Mouse (Mus musculus): Measurements from ENCODE around the gene Psmc5.

Psmc5 gene

DNA sequence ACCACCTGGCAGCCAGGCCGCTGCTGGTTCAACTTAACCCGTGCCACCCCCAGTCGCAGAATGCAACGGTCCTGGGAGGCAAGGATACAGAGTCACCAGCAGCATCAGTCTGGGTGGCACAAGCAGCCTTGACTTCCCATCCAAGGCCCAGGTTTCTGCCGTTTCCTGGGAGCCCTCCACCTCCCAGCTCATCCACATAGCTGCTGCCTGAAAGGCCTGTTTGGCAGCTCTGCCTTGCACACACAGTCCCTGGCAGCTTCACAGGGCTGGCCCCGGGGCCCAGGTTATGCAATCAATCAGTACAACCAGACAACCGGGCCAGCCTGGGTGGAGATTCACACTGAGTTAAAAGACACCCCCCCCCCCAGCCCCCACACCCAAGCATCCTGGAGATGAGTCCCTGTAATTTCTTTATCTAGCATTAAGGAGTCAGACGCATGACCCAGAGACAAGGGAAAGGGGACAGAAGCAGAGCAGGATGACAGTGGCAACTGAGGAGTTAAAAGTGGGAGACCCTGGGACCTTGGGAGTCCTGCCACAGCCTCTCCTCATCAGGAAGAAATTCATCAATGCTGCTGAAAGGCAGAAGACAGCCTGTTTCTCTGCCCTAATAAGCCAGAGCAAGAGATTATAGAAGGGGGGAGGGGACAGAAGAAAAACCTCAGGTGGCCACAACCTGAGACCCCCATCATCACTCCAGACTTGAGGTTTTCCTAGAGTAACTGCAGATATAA, 12.5 kb downstream of the Psmc5 start:
- DNase-seq (ENCODE audit: low spot score), result peak; percentile 77

DNA sequence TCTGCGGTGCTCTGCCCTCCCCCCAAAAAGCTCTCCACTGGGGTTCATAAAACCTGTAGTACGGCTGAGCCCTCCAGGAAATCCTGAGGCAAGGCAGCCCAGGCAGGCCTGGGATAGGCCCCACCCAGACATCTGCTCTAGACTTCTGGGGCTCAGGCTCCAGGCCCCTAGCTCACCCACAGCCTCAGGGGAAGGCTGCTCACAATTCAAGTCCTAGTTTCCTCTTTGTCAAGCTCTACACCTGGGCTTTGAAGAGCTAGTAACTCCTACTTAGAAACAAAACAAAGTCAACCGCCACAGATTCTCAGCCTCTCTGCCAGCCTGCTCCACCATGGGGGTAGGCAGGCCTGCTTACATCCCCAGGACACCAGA, 13.1 kb downstream of the Psmc5 start:
- no peak for DNase-seq (ENCODE audit: low spot score)

DNA sequence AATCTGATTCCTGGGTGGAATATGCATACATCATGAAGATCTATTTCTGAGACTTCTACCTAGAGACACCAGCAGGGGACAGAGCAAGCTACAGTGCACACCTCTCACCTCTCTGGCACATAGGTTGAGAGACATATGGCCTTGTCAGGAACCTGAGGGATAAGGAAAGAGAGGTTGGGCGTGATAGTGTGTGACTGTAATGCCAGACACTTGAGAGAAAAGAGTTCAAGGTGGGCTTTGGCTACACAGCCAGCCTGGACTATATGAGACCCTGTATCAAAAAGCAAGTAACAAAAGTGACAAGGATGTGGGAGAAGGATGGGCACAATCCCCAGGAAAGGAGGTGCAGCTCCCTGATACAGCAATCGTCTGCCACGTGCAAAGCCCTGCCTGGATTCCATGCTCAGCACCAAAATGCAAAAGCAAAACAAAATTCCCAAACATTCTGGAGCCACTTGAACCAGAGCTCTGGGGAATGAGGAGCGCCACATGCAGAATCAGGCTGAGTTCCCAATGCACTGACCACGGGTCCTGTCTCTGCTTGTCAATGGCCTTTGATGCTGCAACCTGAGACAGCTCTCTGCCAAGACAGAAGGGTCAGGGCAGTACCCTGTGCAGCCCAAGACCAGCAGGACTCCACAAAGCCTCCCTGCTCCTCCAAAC, 15.3 kb downstream of the Psmc5 start:
- DNase-seq (ENCODE audit: low spot score), result no peak

DNA sequence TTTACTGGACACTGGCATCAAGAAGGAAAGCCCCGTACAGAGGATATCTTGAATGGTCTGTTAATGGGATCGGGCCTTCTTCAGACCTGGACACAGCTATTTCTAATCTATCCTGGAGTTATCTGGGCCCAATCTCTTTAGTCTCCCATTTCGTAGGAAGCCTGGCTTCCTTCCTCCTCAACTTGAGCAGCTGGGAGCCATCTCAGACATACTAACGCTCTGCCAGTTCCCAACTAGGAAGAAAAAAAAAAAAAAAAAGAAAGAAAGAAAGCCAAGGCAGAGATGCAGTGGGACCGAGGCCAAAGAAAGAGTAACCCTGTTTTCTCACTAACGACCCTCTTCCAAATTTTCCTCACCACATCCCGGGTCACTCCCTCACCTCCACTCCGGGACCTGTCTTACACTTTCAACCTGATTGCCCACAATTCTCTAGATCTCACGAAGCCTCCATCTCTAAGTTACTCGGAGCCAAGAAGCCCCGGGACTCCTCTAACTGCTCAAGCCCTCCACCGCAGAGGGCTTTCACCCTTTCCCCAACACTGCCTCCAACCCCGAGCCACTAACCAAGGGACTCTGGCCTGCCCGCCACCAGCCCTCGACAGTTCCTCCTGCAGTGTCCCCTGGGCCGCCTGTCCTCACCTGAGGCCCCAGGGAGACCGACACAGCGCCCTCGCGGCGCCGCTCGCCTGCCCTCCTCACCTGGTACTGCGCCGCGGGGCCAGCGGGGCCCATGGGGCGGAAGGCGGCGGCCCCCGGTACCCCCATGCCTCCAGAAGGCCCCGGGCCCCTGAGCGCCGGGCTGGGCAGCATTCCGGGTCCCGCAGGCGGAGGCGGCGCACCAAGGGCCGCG, 16.1 kb downstream of the Psmc5 start:
- no peak for DNase-seq (ENCODE audit: low spot score)

DNA sequence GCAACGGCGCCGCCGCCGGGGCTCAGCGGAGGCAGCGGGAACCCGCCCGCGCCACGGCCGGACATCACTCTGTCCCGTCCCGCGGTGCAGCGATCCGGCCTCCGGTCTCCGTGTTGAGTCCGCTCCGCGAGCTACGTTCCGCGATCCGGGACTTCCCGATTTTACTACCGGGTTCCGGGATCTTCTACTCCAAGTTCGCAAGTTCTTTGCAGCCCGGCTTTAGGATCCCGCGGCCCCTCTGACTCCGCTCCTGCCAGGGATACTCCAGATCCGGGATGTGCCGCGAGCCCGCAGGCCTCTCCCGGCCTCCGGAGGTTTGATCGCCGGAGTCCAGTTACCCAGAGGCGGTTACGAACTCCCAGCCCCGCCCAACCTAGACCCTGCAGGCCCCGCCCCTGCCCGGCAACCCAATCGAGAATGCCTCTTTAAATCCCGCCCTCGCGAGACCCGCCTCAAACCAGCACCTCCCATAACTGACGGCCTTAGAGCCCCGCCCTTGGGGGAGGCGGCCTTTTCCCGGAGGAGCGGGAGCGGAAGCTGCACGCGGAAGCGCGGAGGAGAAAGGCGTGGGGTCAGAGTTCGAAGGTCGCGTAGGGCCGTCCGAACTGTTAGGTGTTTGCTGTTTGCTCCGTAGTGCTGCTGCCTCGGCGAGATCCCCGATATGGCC, 16.8 kb downstream of the Psmc5 start, which contains the start of gene Smarcd2:
Smarcd2 (minus strand) TSS at position 329 of the 667 bp plus-strand sequence.
- DNase-seq (ENCODE audit: low spot score), result peak; percentile 99

DNA sequence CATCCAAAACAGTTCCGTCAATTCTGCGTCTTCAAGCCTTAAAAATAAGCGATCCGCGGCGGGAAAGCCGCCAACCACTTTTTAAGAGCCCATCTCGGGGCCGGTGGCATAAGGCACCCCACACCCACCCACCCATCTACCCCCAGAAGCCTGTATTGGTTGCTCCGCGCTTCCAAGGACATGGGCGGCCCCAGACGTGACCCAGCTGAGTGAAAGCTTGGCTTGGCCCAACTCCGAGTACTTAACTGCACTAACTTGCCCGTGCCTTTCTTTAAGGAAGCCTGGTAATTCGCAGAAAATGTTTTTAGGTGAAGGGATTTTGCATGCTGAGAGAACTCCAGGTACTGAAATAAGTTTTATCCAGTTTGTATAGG, 17.3 kb downstream of the Psmc5 start:
- DNase-seq (ENCODE audit: low spot score), result no peak

DNA sequence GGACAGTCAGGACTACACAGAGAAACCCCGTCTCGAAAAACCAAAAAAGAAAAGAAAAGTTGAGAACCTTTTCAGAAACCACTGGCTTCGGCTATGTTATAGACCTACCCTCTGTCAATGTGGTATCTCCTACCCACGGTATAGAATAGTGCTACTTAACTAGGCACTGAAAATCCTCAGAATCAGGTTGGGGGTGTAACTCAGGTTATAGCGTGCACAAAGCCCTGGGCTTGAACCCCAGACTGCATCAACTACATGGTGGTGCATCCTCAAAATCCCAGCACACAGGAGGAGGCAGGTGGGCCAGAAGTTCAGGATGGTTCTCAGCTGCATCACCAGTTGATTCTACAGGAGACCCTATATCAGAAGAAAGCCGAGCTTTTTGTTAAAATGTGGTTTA, 17.9 kb downstream of the Psmc5 start:
- DNase-seq (ENCODE audit: low spot score), result no peak

DNA sequence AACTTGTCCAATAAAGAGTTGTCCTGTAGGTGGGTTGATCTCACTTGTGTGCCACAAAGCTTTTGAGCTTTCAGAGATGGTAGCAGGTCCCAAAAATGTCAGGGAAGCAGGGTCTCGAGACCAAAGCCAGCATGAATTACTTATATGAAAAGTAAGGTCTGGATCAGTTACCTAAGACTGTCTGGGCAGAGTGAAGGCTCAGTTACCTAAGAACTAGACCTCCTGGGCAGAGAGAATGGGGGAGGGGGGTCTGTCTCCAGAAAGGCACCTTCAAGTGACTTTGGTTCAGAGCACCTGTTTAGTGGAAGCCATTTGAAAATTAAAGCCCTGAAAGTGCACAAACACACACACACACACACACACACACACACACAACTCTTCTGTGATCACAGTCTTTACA, 18.4 kb downstream of the Psmc5 start:
- no peak for DNase-seq (ENCODE audit: low spot score)

DNA sequence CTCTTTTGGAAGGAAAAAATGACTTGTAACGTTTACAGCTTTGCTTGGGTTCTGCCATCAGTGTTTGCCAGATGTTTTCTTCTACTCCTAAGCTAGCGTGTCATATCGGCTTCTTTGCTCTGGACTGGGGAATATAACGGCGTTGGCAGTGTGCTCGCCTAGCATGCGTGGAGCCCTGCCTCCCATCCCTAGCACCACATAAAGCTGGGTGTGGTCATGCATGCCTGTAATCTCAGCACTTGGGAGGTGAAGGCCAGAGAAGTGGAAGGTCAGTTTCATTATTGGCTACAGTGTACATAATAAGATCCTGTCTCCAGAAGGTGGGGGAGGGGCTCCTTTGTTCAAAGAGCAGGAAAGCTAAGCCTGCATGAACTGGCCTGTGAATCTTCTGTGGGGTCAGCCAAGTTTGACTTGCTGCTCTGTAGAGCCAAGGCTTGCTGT, 19.0 kb downstream of the Psmc5 start:
- DNase-seq (ENCODE audit: low spot score), result no peak

DNA sequence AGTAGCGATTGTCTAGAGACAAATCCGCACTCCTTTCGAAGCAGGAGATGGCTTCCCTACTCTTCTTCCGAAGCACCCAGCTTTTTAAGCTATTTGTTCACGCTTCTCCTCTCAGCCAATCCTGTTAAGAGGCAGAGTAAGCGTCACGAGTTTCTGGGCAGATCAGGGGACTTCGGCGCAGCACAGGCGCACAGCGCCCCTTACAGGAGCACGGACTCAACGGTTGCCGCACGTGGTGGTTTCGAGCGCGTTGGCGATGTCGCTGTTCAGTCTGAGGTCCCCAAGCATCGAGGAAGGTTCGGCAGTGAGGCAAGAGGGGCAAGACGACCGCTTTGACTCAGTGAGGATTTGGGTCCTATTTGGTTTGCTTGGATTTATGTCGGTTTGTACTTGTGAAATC, 20.5 kb downstream of the Psmc5 start, which contains the start of gene Tcam1:
Tcam1 (plus strand) TSS at position 219 of the 400 bp plus-strand sequence.
- DNase-seq (ENCODE audit: low spot score), result peak; percentile 97

DNA sequence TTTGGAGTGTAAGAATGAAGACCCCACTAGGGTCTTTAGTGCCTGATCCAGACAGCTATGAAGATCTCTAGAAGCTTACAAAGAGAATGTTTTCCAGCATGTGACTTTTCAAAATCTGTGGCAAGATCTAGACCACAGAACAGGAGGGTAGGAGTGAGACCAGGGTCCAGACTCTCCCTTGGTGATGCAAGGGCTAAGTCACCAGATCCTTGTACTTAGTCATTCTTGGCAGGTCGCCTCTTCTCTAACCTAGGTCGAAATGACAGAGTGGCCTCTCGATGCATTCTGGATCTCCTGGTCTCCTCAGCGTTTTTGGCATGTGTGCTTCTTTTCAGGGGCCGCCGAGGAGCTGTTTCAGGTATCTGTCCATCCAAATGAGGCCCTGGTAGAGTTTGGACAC, 26.5 kb downstream of the Psmc5 start:
- DNase-seq (ENCODE audit: low spot score), result no peak

DNA sequence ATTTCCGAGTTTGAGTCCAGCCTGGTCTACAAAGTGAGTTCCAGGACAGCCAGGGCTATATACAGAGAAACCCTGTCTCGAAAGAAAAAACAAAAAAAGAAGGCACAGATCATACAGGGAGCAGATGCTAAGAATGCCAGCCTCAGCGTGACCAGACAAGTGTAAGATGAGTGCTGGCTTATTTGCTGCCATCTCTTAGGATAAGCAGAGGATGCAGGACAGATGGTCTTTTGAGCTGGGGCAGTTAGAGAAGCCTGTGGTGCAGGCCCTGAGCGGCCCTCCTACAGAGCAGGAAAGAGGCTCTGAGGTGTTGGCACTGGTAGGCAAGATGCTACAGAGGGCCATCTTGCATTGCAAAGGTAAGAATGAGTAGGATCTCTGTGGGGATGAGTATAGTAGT, 27.4 kb downstream of the Psmc5 start:
- DNase-seq (ENCODE audit: low spot score), result no peak

DNA sequence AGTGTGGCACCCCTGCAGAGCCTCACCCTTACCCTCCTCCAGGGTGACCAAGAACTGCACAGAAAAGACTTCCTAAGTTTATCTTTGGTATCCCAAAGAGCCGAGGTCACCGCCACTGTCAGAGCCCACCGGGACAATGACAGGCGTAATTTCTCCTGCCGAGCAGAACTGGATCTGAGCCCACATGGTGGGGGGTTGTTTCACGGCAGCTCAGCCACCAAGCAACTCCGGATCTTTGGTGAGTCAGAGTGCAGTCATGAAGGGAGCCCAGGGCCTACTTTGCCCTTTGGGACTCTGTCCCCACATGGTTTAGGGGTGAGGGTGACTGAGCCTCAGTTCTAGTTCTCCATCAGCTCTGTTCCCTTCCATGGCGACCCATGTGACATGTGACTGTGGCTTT, 28.2 kb downstream of the Psmc5 start:
- no peak for DNase-seq (ENCODE audit: low spot score)

DNA sequence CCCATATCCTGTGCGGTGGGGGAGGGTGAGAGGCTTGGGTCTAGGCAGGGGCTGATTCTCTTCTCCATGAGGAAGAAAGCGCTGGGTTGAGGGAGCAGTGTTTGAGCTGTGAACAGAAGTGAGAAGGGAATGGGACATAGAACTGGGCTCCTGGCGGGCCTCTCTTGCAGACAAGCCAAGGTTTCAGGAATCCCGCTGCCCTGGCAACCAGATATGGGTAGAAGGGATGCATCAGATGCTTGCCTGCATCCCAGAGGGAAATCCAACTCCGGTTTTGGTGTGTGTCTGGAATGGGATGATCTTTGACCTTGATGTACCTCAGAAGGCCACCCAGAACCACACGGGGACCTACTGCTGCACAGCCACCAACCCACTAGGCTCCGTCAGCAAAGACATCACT, 30.3 kb downstream of the Psmc5 start:
- no peak for DNase-seq (ENCODE audit: low spot score)

DNA sequence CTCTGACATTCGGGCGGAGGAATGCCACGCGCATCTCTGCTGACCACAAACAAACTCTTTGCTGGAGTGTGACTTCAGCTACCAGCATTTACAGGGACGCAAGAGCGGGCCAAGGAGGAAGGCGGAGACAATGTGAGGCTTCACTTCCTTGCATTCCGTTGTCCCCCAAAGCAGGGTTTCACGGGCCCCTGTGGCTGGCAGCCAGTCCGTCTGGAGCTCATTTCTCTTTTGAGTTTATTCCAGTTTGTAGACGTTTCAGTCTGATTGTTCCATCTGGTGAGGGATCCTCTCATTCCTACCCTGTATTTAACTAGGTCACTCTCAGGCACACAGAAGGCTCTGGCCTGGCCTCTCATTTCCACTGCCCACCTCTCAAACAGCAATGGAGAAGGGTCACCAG, 31.0 kb downstream of the Psmc5 start:
- no peak for DNase-seq (ENCODE audit: low spot score)

DNA sequence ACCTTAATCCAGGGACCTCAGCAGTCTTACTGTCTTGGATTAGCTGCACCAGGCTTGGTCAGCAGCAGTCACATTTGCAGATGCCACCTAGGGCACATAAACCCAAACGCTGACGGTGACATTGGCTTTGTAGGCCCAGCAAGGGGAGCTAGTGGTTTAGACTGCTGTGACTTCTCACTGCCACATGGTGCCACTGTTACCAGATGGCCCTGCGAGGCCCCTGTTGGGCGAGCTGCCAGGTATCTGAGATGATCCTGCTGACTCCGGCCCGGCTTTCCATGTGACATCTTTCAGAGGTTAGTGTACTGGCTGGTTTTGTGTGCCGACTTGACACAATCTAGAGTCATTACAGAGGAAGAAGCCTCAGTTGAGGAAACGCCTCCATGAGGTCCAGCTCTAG, 33.4 kb downstream of the Psmc5 start:
- DNase-seq (ENCODE audit: low spot score), result no peak

DNA sequence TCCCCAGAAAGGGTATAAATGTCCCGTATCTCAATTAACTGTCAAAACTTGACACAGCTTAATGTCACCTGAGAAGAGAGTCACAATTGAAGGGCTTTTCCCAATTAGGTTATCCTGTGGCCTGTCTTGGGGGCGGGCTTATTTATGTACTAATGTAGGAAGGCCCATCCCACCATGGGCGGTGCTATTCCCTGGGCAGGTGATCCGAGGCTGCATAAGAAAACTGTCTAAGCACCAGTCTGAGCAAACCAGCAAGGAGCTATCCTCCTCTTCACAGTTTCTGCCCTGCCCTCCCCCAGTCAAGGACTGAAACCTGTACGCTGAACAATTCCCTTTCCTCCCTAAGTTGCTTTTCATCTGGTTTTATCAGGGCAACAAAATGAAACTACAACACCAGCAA, 34.4 kb downstream of the Psmc5 start:
- no peak for DNase-seq (ENCODE audit: low spot score)

DNA sequence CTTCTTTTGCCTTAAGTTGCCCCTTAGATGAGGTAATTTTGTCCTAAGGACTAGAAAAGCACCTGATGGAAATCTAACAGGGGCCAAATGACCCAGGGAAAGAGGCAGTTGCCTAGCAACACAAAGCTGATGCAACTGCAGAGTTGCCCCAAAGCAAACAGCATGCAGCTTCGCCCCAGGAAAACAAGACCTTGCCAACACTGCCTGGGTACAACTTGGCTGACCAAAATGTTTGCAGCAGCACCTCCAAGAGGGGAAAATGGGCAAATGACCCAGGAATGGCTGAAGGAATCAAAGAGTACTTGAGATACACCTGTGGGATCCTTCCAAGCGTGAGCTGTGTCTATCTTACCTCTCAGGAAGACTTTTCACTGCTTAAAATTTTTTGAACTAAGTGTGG, 35.9 kb downstream of the Psmc5 start:
- no peak for DNase-seq (ENCODE audit: low spot score)

DNA sequence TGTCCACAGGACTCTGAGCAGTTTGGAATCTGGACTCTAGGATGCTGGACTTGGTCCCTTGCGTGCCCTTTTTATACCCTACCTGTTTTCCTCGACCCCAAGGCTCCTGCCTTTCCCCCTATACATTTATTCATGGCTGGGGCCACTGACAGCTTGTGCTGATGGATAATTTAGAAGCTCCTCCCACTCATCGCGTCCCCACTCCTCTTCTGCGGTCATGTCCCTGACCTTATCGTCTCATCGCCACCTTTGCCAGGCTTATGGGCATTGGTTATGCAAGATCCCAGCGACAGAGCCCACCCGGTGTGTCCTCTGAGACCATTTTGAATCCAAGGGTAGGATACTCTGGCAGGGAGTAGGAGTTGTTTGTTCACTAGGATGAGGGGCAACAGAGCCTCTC, 45.8 kb downstream of the Psmc5 start, which contains the start of gene Gh:
Gh (minus strand) TSS at position 101 of the 400 bp plus-strand sequence.
- DNase-seq (ENCODE audit: low spot score), result no peak

DNA sequence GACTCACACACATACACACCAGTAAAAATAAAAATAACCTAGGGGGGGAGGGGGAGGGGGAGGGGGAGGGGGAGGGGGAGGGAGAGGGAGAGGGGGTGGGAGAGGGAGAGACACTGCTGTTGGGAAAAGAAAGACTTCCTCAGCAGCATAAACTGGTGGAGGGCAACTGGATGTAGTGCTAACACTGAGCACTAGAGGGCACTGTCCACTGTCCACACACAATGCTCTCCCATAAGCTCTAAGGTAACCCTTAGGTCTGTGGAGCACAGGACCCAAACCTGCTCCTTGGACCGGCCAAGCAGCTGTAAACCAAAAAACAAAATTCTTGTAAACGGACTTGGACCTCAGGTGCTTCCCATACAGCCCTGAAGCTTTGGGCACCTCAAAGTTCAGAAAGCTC, 46.7 kb downstream of the Psmc5 start:
- DNase-seq (ENCODE audit: low spot score), result peak; percentile 46

DNA sequence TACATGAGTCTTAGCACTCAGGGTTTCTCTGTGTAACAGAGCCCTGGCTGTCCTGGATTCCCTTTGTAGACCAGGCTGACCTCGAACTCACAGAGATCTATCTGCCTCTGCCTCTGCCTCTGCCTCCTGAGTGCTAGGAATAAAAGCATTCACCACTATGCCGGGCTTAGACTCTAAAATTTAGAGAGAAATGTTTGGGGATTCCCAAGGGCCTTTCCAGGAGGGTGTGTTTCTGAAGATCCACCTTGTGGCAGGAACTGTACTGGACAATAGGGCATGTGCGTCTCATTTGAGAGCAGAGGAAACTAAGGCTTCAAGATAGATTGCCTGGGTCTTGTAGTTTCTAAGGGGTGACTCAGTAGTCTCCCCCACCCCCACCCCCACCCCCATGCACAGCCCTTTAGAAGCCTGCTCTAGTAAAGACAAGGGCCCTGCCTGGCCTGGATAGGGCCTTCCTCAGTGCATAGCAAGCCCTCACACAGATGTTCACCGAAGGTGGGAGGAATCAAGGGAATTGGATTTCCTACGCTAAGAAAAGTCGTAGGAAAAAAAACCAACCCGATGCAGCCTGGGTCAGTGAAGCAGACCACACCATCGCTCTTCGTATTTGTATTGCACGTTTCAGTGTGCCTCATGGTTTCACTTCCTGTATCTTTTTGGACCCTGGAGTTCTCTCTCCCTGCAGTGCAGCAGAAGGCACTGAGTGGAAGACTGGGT, 49.6 kb downstream of the Psmc5 start:
- no peak for DNase-seq (ENCODE audit: low spot score)

DNA sequence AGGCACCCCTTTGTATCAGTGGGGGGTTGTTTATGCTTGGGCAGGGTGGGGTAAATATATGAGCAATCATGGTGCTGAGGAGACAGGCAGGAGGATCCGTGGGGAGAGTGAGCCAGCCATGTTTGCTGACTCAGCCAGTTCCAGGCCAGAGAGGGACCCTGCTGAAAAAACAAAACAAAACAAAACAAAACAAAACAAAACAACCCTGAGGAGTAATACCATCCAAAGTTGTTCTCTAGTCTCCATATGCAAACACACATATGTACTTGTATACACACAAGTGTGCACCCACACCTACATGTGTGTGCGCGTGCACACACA, 50.1 kb downstream of the Psmc5 start:
- no peak for DNase-seq (ENCODE audit: low spot score)

All from layer of hippocampus, adult 11-12 months (tissue).